Mouse (Mus musculus) heart, embryonic 13.5 days (tissue): Measurements from ENCODE around the gene Guca1a. TPM values are rescaled to one million over a fixed set of nuclear protein-coding genes. Genes with fewer than 3 reads are reported as not detected.
A peak's percentile ranks its signal among the peaks of the same experiment; 100 is the strongest.

Source experiments
- ATAC-seq: fragments of 200-750 bp; cut with Nextera tagmentation; 2 replicates; pipeline ENCODE4 v1.8.0; 2017; ENCODE audit warnings: moderate TSS enrichment; ENCODE audit not compliant: insufficient number of reproducible peaks, low FRiP score, low TSS enrichment; ENCODE audit errors: extremely low read depth
- H3K27ac ChIP-seq: fragments of 300-500 bp; sonication (generic); replicated peaks from 2 replicates; pipeline ENCODE4 v1.5.1; 2015; ENCODE audit warnings: moderate library complexity, mild to moderate bottlenecking, inconsistent platforms
- H3K27me3 ChIP-seq: fragments of 300-500 bp; sonication (generic); replicated peaks from 2 replicates; pipeline ENCODE4 v1.6.1; 2015; ENCODE audit warnings: mild to moderate bottlenecking, inconsistent platforms
- H3K36me3 ChIP-seq: fragments of 300-500 bp; sonication (generic); 2 replicates; pipeline ENCODE4 v1.6.1; 2015; ENCODE audit warnings: mild to moderate bottlenecking, inconsistent platforms
- H3K4me1 ChIP-seq: fragments of 300-500 bp; sonication (generic); 2 replicates; pipeline ENCODE4 v1.6.1; 2015; ENCODE audit warnings: inconsistent platforms
- H3K4me2 ChIP-seq: fragments of 300-500 bp; sonication (generic); 2 replicates; pipeline ENCODE4 v1.6.1; 2015; ENCODE audit warnings: inconsistent platforms, mild to moderate bottlenecking, moderate library complexity
- H3K4me3 ChIP-seq: fragments of 300-500 bp; sonication (generic); 2 replicates; pipeline ENCODE4 v1.5.1; 2015; ENCODE audit warnings: moderate library complexity, mild to moderate bottlenecking, inconsistent platforms
- H3K9ac ChIP-seq: fragments of 300-500 bp; sonication (generic); 2 replicates; pipeline ENCODE4 v1.6.1; 2015; ENCODE audit warnings: inconsistent platforms, mild to moderate bottlenecking, moderate library complexity
- H3K9me3 ChIP-seq: fragments of 300-500 bp; sonication (generic); 2 replicates; pipeline ENCODE4 v1.6.1; 2016; ENCODE audit warnings: inconsistent platforms
- WGBS: fragments of 180-500 bp; shearing (Covaris S2); methylation state at CpG from one replicate; pipeline ENCODE4 v1.1.7; 2015; ENCODE audit warnings: mixed read lengths; 5-methylcytosine and 5-hydroxymethylcytosine counted together
- polyA plus RNA-seq: library from polyadenylated mRNA; unstranded; fragments of >200 nt; fragmentation: Nextera tagmentation; extraction: Ambion mirVana; gene quantifications from 2 replicates; pipeline ENCODE4 v1.2.1, GENCODE M21; 2015

Gene Guca1a
- polyA plus RNA-seq, 1 experiment from 2014 or later = 2.8 TPM

- Histone ChIP-seq H3K9ac (no peak overlapping the region), H3K36me3 (peaks cover 57% of the 10 kb centered on the region), H3K4me1 (no peaks in the 10 kb centered on the region), H3K27ac (no peak overlapping the region), H3K4me2 (no peak overlapping the region), H3K4me3 (no peak overlapping the region), H3K9me3 (0 out of 2 replicates have a peak, but pooled peaks cover 7% of the 10 kb centered on the region), H3K27me3 (0 out of 2 replicates have a peak, but pooled peaks cover 4% of the 10 kb centered on the region)
- ATAC-seq = no peak
- 77% methylated on average over 11 of the region's 11 CpGs for WGBS
Observed at GRCm38 (mm10) chr17:47381917-47382316, 18.5 kb downstream of the Guca1a start.

DNA sequence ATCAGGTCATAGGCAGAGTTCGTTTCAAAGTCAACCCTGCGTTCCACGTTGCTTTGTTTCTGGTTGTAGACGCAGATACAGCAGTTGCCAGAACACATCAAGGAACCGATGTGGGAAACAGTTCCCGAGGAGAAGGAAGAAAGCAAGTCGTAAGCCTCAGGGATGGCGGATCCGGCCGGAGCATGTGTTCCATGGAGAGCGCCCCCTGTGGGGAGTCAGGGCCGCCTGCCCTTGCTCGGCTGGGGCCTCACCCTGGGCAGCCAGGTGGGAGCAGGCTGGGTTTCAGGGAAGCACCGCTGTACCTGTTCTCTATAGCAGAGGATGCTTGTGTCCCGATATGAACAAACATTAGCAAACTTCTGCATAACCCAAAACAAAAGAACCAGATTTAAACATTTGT is 22.3 kb downstream of the Guca1a start:
- peaks cover 89% of the 10 kb centered on the region for H3K36me3 ChIP-seq

DNA sequence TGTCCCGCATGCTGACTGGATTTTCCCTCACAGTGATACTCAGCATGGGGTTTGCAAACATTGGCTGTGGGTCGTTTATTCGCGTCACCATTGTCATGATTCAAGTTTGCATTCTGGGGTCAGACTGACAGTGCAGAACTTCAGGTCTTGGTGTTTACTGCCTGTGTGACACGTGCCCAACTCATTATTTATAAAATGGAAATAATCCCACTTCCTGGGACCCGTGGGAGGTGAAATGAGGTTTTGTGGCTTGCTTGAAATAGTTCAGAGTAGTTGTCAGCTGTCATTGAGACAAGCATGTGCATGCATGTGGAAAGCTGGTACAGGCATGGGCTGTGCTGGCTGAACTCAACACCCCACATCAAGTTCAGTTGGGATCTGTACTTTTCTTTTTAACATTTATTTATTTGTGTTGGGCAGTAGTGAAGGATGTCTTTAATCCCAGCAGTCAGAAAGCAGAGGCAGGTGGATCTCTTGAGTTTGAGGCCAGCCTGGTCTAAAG is 23.6 kb downstream of the Guca1a start:
- Histone ChIP-seq H3K27ac (no peak overlapping the region), H3K4me2 (no peak overlapping the region), H3K4me1 (no peaks in the 10 kb centered on the region), H3K9ac (no peak overlapping the region), H3K27me3 (no peaks in the 10 kb centered on the region), H3K9me3 (no peaks in the 10 kb centered on the region), H3K4me3 (no peak overlapping the region), H3K36me3 (peaks cover 98% of the 10 kb centered on the region)
- 91% methylated on average over 6 of the region's 6 CpGs for WGBS
- ATAC-seq = no peak

More for the DNA sequence above, 22.3 kb downstream of the Guca1a start:
- no peak overlapping the region for H3K4me2 ChIP-seq
- H3K9ac ChIP-seq = no peak overlapping the region
- no peak for ATAC-seq
- no peak overlapping the region for H3K27ac ChIP-seq
- H3K9me3 ChIP-seq = no peaks in the 10 kb centered on the region
- WGBS = 81% methylated on average over 15 of the region's 15 CpGs
- no peaks in the 10 kb centered on the region for H3K4me1 ChIP-seq
- no peak overlapping the region for H3K4me3 ChIP-seq
- no peaks in the 10 kb centered on the region for H3K27me3 ChIP-seq

DNA sequence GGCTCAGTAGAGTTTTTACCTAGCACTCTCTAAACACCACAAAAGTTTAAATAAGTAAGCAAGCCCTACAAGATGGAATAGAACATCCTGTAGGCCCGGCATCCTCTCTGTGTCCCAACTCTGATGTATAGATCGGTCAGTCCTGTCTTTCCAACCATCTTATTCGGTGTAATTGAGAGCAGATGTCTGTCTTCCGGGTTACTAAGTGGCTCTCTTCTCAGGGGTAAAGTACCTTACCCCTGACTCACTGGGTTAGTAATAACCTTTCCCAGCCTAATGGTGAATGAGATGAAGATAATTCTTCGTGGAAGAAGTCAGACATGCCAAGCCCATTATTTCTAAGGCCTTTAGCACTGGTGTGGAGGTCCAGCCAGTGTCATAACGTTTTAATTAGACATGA is 26.4 kb downstream of the Guca1a start:
- H3K4me2 ChIP-seq = no peak overlapping the region
- H3K9ac ChIP-seq = no peak overlapping the region
- H3K27me3 ChIP-seq = no peaks in the 10 kb centered on the region
- no peaks in the 10 kb centered on the region for H3K9me3 ChIP-seq
- ATAC-seq = no peak
- no peak overlapping the region for H3K27ac ChIP-seq
- peaks cover 69% of the 10 kb centered on the region for H3K36me3 ChIP-seq
- H3K4me1 ChIP-seq = peaks cover 13% of the 10 kb centered on the region
- 86% methylated on average over 6 of the region's 6 CpGs for WGBS
- H3K4me3 ChIP-seq = no peak overlapping the region

DNA sequence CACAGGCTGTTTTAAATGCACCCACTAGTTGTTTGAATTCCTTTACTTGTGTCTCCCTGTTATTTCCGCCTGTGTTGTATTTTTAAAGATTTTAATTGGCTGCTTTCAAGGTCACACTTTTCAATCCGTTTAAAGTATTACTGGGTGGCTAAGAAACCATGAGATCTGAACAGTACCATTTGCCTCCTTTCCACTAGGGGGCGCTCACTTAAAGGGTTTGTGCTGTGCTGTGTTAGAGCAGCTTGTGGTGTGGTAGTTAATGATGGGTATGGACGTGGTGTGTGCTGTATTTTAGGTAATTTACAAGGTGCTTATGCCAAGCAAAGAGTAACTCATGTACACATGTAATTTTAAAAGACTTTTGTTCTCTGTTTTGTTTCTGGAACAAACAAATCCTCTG is 28.9 kb downstream of the Guca1a start:
- ATAC-seq = no peak
- no peaks in the 10 kb centered on the region for H3K9me3 ChIP-seq
- WGBS = 10% methylated on average over 4 of the region's 4 CpGs
- H3K9ac ChIP-seq = no peak overlapping the region; the same call in 1 of the 2 replicates
- peaks cover 13% of the 10 kb centered on the region for H3K4me1 ChIP-seq
- no peak overlapping the region for H3K4me2 ChIP-seq
- H3K27me3 ChIP-seq = peaks cover 14% of the 10 kb centered on the region
- H3K36me3 ChIP-seq = peaks cover 44% of the 10 kb centered on the region
- no peak overlapping the region for H3K4me3 ChIP-seq
- H3K27ac ChIP-seq = no peak overlapping the region

DNA sequence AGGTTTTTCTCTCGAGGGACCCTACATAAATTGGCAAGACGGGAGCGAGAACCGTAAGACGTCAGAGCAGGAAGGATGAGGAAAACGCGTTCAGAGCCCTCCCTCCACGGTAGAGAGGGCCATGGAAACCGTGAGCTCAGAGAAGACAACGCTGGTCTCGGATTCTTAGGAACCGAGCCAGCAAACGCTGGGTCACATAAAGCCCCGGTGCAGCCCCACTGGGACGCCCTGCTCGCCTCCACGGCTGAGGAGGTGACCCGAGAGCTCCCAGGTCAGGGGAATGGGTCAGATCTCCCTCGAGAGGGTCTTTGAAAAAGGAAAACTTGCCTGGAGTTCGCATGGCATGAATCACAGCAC is 31.3 kb downstream of the Guca1a start:
- ATAC-seq = no peak
- Histone ChIP-seq H3K27ac (0 out of 2 replicates have a peak overlapping the region, but pooled peaks have one; percentile 21), H3K9me3 (no peaks in the 10 kb centered on the region), H3K4me3 (peak overlapping the region; percentile 85), H3K4me2 (peak overlapping the region; percentile 81), H3K4me1 (peaks cover 13% of the 10 kb centered on the region), H3K27me3 (peaks cover 24% of the 10 kb centered on the region), H3K9ac (peak overlapping the region; percentile 87), H3K36me3 (peaks cover 20% of the 10 kb centered on the region)
- 1% methylated on average over 20 of the region's 20 CpGs for WGBS

DNA sequence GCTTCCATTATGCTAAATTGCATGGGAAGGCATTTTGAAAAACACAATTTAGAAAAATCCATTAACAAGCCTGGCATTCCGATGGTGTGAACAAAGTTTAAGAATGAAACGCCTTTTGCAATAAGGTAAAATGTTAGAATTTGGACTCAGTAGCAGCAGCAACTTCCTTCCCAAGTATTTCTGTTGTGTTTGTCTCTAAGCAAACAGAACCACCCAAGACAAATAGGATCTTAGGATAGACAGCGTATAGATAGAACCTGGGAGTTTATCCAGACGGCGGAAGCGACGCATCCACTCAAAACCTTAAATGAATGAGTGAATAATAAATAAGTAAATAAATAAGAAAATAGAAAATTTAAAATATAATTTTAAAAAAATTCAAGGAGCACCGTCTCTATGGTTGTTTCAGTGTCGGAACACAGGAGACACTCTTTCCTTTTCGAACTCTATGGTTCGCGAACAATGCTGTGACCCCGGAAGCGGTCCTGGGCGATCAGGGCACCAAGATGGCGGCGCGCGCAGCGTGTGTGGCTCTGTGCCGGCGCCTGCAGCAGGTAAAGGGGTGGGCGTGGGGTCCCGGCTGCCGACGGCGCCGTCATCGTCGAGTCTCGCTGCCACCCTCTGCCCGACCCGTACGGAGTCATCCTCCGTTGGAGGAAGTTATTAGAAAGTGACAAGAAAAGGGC is 31.8 kb downstream of the Guca1a start, which contains the start of gene Mrps10:
Gene Mrps10 (plus strand): TSS at position 487 of the 686 bp plus-strand sequence.
- peak within 1 kb of the TSS; percentile 81 for H3K4me2 ChIP-seq
- H3K36me3 ChIP-seq = peaks cover 15% of the 10 kb centered on the region
- peak within 1 kb of the TSS; percentile 85 for H3K4me3 ChIP-seq
- WGBS = 4% methylated on average over 35 of the region's 35 CpGs
- peaks cover 13% of the 10 kb centered on the region for H3K4me1 ChIP-seq
- no peak for ATAC-seq
- peaks cover 24% of the 10 kb centered on the region for H3K27me3 ChIP-seq
- 0 out of 2 replicates have a peak within 1 kb of the TSS, but pooled peaks have one; percentile 21 for H3K27ac ChIP-seq
- H3K9ac ChIP-seq = peak within 1 kb of the TSS; percentile 87
- H3K9me3 ChIP-seq = no peaks in the 10 kb centered on the region

- H3K27ac ChIP-seq = no peak overlapping the region
- H3K4me1 ChIP-seq = no peaks in the 10 kb centered on the region
- H3K4me2 ChIP-seq = no peak overlapping the region
- 68% methylated on average over 11 of the region's 11 CpGs for WGBS
- no peaks in the 10 kb centered on the region for H3K9me3 ChIP-seq
- H3K27me3 ChIP-seq = peaks cover 9% of the 10 kb centered on the region
- H3K36me3 ChIP-seq = peaks cover 38% of the 10 kb centered on the region
- ATAC-seq = no peak
- H3K9ac ChIP-seq = no peak overlapping the region
- H3K4me3 ChIP-seq = no peak overlapping the region
Observed at GRCm38 (mm10) chr17:47361343-47361742, 39.0 kb downstream of the Guca1a start.

GRCm38 (mm10) chr17:47359964-47360363 is 40.4 kb downstream of the Guca1a start:
- H3K4me1 ChIP-seq = no peaks in the 10 kb centered on the region
- H3K9ac ChIP-seq = no peak overlapping the region
- WGBS = 48% methylated on average over 6 of the region's 6 CpGs
- peaks cover 7% of the 10 kb centered on the region; the same call in 1 of the 2 replicates for H3K9me3 ChIP-seq
- H3K4me3 ChIP-seq = no peak overlapping the region
- H3K27ac ChIP-seq = no peak overlapping the region
- no peak overlapping the region for H3K4me2 ChIP-seq
- H3K36me3 ChIP-seq = peaks cover 52% of the 10 kb centered on the region
- ATAC-seq = no peak
- H3K27me3 ChIP-seq = no peaks in the 10 kb centered on the region

DNA sequence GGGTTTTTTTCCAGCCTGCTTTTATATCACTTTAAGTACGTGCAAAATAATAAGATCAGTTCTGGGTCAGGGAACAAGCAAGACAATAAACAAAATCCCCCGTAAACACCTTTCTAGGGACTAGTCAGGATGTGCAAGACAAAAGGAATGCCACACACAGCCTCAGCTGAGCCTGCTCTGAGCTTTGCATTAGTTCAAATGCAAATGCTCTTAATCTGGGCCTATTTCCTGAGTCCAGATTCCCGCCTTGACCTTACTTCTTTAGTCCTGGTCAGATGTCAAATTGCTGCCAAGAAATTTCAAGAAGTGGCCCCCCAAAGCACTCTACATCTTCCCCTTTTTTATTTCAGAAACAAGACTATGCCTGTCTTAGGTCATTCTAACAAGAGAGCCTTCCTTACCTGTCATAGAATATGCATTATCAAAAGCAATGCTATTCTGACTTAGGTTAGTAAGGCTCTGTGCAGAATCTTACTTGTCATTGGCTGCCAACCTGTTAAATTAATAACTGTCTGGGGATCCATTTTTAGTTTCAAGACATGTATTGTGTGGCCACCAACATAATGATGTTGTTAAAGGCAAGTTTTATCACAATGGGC is 50.6 kb downstream of the Guca1a start:
- peaks cover 100% of the 10 kb centered on the region for H3K36me3 ChIP-seq
- 84% methylated on average over 3 of the region's 3 CpGs for WGBS
- no peak overlapping the region for H3K4me2 ChIP-seq
- H3K9ac ChIP-seq = no peak overlapping the region
- no peaks in the 10 kb centered on the region for H3K4me1 ChIP-seq
- H3K27me3 ChIP-seq = no peaks in the 10 kb centered on the region
- ATAC-seq = no peak
- no peak overlapping the region for H3K4me3 ChIP-seq
- peaks cover 30% of the 10 kb centered on the region for H3K9me3 ChIP-seq
- no peak overlapping the region for H3K27ac ChIP-seq
